Mouse (Mus musculus) gastrocnemius, postnatal 25 days (tissue): Measurements from ENCODE around the gene Cdk7. TPM values are rescaled to one million over a fixed set of nuclear protein-coding genes. Genes with fewer than 3 reads are reported as not detected.
A peak's percentile ranks its signal among the peaks of the same experiment; 100 is the strongest.
"Not testable (repeated sequence)": the region's sequence is repeated elsewhere in the genome, so short reads cannot be mapped to it uniquely, and the experiment has no call there.

ENCODE experiments used
- DNase-seq: peaks from one replicate; pipeline ENCODE4 v3.0.0; 2022
- long read RNA-seq, 2 experiments: library from polyadenylated mRNA; stranded (forward); transcript quantifications; one replicate each; pipeline ENCODE4 v2.0.0; 2021
- total RNA-seq, 2 experiments: library from RNA; stranded (reverse); gene quantifications; 1 replicate in 1 of 2; 2 replicates in 1 of 2; pipeline ENCODE4 v1.2.3; 2021

Gene Cdk7
- total RNA-seq: 10 to 100 TPM; 11.2 to 13.5 TPM
- long read RNA-seq, experiment 1, transcript Cdk7-201 (12 exons, 1,988 nt): major isoform, 6 of 12 reads
- long read RNA-seq, experiment 1, partial matches to known transcripts: 1 of 12 reads
- long read RNA-seq, experiment 1, other reads (novel, unspliced or antisense): 5 of 12 reads
- long read RNA-seq, experiment 2, transcript Cdk7-201 (12 exons, 1,988 nt): major isoform, 18 of 25 reads
- long read RNA-seq, experiment 2, partial matches to known transcripts: 2 of 25 reads
- long read RNA-seq, experiment 2, other reads (novel, unspliced or antisense): 3 of 25 reads

DNA sequence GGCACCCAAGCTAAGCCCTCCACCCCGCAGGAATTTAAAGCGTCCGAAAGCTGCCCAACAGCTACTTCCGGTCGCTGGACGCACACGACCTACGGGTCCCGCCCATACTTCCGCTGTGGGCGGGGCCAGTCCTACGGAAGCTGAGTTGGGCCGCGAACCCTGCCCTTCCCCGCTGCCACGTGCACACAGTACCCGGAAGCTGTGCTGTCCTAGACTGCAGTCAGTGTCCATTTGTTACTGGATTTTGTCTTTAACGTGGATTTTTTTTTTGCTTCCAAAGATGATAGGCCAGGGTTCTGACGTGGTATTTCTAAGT is at the start of gene Cdk7:
Cdk7 (minus strand) TSS at position 79 of the 316 bp plus-strand sequence.
- DNase-seq: peak; percentile 92

DNA sequence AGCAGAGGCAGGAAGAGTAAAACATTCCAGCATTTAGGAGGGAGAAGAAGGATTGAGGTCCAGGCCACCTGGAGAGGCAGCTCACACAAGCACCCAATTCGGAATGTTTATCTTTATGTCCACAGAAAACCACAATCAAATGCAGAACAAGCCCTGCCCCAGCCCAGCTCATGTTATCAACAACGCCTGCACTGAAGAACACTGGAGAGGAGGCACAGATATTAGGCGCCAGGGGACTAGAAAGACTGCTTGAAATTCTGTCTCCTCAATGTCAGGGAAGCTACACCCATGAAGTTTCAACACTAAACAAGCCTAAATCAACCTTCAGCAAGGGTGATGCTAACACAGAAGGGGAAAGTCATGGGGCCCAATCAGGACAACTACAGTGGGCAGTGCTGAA is 46.8 kb upstream of the Cdk7 start:
- DNase-seq: no peak

GRCm38 (mm10) chr13:100776710-100777109 is 46.0 kb upstream of the Cdk7 start:
- no peak for DNase-seq

GRCm38 (mm10) chr13:100776056-100776419 is 45.3 kb upstream of the Cdk7 start:
- DNase-seq: no peak

- DNase-seq: peak; percentile 61
Observed at GRCm38 (mm10) chr13:100775252-100776055, 44.7 kb upstream of the Cdk7 start, which contains the start of gene Cenph. TSS of gene Cenph (minus strand) at chr13:100775899.

- DNase-seq: no peak
Observed at GRCm38 (mm10) chr13:100774704-100775103, 44.0 kb upstream of the Cdk7 start.

DNA sequence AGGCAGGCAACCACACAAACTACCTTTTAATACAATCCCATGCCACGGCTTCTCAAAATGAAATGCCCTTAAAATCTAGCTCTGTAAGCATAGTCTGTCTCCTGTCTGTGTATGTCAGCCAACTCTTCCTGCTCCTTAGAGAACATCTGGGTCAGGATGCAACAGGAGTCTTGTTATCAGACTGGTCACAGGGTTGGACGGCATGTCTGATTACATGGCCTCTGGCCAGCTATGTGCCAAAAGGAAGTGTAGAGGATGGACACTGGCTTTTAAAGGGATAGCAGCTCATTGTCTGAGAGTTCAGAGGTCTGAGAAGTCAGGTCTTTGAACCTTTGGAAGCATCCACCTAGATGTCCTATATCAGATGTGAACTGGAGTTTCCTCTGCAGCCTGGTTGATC is 24.6 kb upstream of the Cdk7 start:
- no peak for DNase-seq

DNA sequence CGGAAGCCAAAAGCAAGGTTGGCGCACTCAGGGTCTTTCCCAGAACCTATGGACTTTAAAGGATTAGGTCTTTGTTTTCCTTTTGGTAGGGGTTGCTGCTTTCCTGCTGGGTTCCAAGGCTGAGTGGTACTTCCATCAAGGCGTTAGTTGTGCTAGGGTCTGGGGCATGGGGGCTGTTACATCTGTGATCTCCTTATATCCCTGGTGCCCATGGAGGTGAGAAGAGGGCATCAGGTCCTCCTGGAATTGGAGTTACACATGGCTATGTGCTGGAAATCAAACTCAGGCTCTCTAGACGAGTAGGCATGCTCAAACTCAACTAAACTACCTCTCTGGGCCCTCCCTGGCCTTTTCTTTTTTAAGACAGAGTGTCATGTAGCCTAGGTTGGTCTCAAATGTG is 23.4 kb upstream of the Cdk7 start:
- no peak for DNase-seq

- DNase-seq: no peak
Observed at GRCm38 (mm10) chr13:100753011-100753410, 22.3 kb upstream of the Cdk7 start.

DNA sequence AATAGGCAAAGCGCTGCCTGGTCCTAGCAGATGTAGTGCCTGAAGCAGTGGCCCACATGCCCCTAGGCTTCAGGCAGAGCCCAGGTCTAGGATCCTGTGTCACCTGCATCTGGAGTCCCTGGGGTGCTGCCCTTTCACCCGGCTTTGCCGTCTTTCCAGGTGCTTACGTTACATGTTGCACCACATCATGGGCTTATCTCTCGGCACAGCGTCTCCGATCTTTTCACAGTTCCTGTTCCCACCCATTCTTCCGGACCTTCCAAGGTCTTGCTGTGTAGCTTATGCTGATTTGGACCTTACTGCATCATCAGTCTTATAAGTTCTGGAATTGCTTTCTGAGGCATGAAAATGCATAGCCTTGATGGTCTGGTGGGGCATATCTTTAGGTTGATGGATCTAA is 21.8 kb upstream of the Cdk7 start:
- DNase-seq: no peak

GRCm38 (mm10) chr13:100751402-100751801 is 20.7 kb upstream of the Cdk7 start:
- no peak for DNase-seq

- no peak for DNase-seq
Observed at GRCm38 (mm10) chr13:100750799-100751198, 20.1 kb upstream of the Cdk7 start.

GRCm38 (mm10) chr13:100748638-100749037 is 17.9 kb upstream of the Cdk7 start:
- DNase-seq: no peak

DNA sequence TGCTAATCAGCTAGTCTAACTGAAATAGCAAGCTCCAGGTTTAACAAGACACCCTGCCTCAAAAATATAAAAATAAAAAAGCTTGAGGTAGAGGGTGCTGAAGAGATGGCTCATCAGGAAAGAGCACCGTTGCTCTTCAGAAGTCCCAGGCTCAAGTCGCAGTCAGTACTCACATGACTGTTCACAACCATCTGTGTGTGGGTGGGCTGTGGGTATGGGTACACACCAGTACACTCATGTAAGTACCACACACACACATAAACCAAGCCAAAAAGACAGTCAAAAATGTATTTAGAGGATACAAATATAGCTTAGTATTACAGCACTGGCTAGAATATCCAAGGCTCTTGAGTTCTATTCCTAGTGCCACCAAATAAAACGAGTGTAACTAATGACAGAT is 15.4 kb upstream of the Cdk7 start:
- DNase-seq: no peak

DNA sequence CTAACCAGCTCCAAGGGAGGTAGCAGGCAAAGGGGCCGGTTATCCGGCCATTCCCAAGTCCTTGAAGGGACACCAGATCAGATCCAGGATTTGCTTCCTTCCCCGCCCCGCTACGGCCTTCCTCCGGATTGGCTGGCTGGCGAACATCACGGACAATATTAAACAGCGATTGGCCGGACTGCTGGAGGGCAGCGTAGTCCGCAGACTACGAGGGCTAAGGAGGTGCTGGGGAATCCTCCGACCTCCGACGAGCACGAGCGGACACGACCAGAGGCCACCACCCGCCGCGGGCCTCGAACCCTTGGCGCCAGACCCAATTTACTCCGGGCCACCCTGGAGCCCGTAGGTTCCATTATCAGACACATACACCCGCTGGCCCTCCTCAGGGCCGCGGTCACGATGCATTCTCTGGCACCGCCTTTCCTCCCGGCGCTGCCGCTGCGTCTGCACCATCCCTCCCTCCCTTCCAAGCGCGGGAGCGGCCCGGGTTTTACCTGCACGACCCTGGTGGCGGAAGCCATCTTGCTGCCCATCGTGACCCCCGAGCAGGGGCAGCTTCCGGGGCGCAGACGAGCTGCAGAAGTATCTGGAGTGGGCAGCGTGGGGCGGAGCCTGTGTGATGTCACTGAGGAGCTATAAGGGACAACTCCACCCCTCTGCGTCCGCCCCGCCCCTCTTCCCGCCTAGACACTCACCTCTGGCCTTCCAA is 13.5 kb upstream of the Cdk7 start, which contains the start of gene Mrps36:
Mrps36 (minus strand) TSS at position 624 of the 709 bp plus-strand sequence.
- DNase-seq: peak; percentile 91

DNA sequence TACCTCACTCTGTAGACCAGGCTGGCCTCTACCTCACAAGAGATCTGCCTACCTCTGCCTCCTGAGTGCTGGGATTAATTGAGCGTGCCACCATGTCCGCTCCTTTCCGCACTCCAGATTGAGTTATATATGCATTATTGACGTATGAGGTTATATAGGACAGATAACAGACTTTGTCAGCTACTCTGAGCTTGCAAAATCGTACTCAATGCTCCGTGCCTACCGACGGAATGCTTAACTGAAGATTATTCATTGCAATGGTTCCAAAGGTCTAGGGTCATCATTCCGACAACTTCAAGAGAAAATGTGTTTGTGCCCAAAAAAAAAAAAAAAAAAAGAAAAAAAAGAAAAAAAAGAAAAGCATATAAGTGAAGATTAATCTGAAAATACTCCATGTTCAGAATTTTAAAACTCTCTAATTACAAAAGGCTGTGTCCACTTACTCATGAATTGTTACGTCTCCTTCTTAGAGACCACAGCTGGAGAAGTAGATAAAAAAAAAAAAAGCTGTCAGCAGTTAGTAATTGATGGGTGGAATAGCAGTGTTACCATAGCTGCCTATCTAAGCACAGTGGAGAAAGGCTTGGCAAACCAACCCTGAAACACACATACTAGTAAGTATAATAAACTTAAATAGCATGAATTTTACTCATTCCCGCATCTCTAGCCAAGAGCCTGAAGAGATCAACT is 12.8 kb upstream of the Cdk7 start:
- no peak for DNase-seq

DNA sequence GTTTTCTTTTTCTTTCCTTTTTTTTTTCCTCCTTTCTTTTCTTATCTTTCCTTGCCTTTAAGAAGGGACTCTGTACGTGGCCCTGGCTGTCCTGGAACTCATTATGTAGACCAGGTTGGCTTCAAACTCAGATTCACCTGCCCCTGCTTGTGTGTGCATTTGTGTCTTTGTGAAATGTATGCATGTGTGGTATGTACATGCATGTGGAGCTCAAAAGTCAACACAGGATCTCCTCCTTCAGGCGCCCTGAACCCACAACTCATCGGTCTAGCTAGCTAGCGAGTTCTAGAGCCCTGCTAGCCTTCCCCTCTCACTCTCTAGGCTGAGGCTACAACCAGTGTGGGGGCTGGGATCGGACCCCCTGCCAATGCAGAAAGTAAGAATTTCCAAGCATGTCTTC is 12.1 kb upstream of the Cdk7 start:
- no peak for DNase-seq

DNA sequence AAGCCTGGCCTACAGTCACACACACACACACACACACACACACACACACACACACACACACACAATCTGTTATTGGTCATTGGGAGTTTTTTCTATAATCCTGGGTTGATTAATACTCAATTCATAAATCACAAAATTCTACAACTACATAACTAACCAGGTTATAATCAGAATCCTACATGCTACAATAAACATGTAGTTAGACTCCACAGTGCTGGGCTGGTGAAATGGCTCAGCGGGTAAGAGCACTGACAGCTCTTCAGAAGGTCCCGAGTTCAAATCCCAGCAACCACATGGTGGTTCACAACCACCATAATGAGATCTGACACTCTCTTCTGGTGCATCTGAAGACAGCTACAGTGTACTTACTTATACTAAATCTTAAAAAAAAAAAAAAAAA is 2.0 kb upstream of the Cdk7 start:
- DNase-seq: no peak

GRCm38 (mm10) chr13:100731462-100732046 is 815 bp upstream of the Cdk7 start:
- not testable (repeated sequence) for DNase-seq

DNA sequence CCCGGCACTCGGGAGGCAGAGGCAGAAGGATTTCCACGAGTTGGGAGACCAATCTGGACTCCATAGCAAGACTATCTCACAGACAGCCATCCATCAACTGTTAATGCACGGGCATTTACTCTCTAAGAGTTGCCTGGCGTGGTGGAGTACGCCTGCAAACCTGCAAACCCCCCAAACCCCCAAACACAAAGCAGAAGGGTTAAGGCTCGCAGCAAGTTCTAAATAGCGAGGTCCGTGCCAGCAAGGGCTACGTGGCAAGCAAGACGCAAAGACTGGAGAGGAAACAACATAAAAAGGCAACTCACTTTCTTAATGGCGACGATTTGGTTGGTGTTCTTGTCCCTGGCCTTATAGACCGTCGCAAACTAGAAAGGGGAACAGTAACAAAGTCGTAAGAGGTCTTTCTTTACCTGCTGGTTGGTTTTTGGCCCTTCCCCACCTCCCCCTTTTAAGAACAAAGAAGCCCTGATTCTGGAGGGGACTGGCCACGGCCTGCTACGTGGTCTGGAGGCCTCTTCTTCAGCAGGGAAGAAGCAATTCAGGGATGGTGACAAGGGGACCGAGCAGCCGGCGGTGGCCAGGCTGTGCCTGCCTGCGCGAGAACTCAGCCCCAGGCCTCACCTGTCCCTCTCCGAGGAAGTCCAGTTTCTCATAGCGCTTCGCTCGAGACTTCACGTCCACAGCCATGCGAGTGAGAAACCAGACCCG is 432 bp downstream of the Cdk7 start:
- no peak for DNase-seq

DNA sequence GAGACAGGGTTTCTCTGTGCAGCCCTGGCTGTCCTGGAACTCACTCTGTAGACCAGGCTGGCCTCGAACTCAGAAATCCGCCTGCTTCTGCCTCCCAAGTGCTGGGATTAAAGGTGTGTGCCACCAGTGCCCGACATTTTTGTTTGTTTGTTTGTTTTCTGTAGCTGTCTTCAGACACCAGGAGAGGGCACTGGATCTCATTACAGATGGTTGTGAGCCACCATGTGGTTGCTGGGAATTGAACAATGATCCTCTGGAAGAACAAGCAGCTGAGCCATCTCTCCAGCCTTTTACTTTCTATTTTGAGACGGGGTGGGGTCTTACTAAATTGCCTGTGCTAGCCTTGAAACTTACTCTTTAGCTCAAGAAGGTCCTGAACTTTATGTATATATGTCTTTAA is 2.2 kb downstream of the Cdk7 start:
- not testable (repeated sequence) for DNase-seq
